In the genomic region with DNA sequence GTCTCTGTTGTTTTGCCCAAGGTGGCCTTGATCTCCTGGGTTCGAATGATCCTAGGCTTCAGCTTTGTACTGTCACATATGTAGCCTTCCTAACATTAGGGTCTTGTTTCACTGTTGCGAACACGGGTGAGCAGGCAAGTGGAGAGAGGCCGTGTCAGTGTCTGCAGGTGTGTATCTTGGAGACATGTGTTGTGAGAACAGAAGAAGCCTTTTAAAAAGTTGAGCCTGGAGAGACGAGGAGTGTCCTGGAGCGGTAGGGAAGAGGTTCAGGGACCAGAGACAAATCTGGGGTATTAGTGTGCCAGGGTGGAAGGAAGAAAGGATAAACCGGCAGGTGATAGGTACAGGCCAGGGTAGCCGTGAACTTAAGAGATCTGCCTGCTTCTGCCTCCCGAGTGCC, we compare ENCODE assay signal across 8 mouse cellular contexts. TPM values are rescaled to one million over a fixed set of nuclear protein-coding genes. Genes with fewer than 3 reads are reported as not detected.
A peak's percentile ranks its signal among the peaks of the same experiment; 100 is the strongest.
DNase-seq lines count a peak whose midpoint lies in the region; ATAC-seq and TF ChIP-seq lines count a peak whose summit lies in the region.
"Had no signal": no experiment of that assay in that cellular context is flagged by ENCODE, and none has a peak within 500 bp of the region (broad histone marks: within the 10 kb centered on the region; RNA-seq: fewer than 3 reads in every experiment).

No protein-coding gene starts in this region.

- ATAC-seq in forebrain, embryonic 15.5 days (replicated peaks): no peak
- no peak for ATAC-seq in liver, embryonic 12.5 days

- peak overlapping the region; percentile 79 for H3K4me2 ChIP-seq in forebrain, embryonic 15.5 days (replicated peaks)
- peak overlapping the region; percentile 85 for H3K4me2 ChIP-seq in liver, embryonic 12.5 days

- DNase-seq in layer of hippocampus, adult 2 months (ENCODE audit: low spot score in 2 of 2): peak in 1 of 2 experiments; percentile 8
- no peak for DNase-seq in layer of hippocampus, adult 9-10 months (ENCODE audit: low spot score)
- no peak for DNase-seq in embryo, embryonic 10.5 days (ENCODE audit: low spot score)
- DNase-seq in embryo, embryonic 10 days (ENCODE audit: low spot score): no peak

- peaks cover 7% of the 10 kb centered on the region; the same call in 1 of the 2 replicates for H3K4me1 ChIP-seq in cortical plate, adult 2 months (ENCODE audit: control insufficient read depth, insufficient read depth, low read length)
- H3K4me1 ChIP-seq in forebrain, embryonic 15.5 days: peaks cover 32% of the 10 kb centered on the region
- peaks cover 45% of the 10 kb centered on the region for H3K4me1 ChIP-seq in liver, embryonic 12.5 days

- peak overlapping the region; percentile 50 for H3K9ac ChIP-seq in forebrain, embryonic 15.5 days (replicated peaks)
- peak overlapping the region; percentile 61 for H3K9ac ChIP-seq in liver, embryonic 12.5 days

- H3K36me3 ChIP-seq in forebrain, embryonic 15.5 days: peaks cover 5% of the 10 kb centered on the region
- H3K36me3 ChIP-seq in liver, embryonic 12.5 days: peaks cover 44% of the 10 kb centered on the region

- WGBS in forebrain, embryonic 15.5 days: 84% methylated on average over 9 of the region's 9 CpGs
- 59% methylated on average over 9 of the region's 9 CpGs for WGBS in liver, embryonic 12.5 days (ENCODE audit: insufficient replicate concordance)

- no peak overlapping the region for H3K27ac ChIP-seq in layer of hippocampus, adult 2 months
- H3K27ac ChIP-seq in cortical plate, adult 2 months (ENCODE audit: insufficient read depth, low read length): no peak overlapping the region
- no peak overlapping the region for H3K27ac ChIP-seq in forebrain, embryonic 15.5 days (replicated peaks)
- no peak overlapping the region for H3K27ac ChIP-seq in liver, embryonic 12.5 days

- H3K9me3 ChIP-seq in forebrain, embryonic 15.5 days: no peaks in the 10 kb centered on the region
- H3K9me3 ChIP-seq in liver, embryonic 12.5 days (replicated peaks): no peaks in the 10 kb centered on the region

- TF ChIP-seq CTCF in layer of hippocampus, adult 2 months (conservative IDR thresholded peaks at IDR 0.05): no peak
- TF ChIP-seq CTCF in cortical plate, adult 2 months (IDR thresholded peaks at IDR 0.05; ENCODE audit: extremely low read depth, insufficient read depth, low read length): no peak

- no peak for TF ChIP-seq POLR2A in cortical plate, adult 2 months (IDR thresholded peaks at IDR 0.05; ENCODE audit: extremely low read depth, insufficient read depth, low read length)

- peak overlapping the region; percentile 95 for H3K4me3 ChIP-seq in layer of hippocampus, adult 2 months
- peak overlapping the region; percentile 62 for H3K4me3 ChIP-seq in cortical plate, adult 2 months (ENCODE audit: insufficient read depth, low read length)
- peak overlapping the region; percentile 67 for H3K4me3 ChIP-seq in forebrain, embryonic 15.5 days
- H3K4me3 ChIP-seq in liver, embryonic 12.5 days: peak overlapping the region; percentile 69

- H3K27me3 ChIP-seq in forebrain, embryonic 15.5 days: no peaks in the 10 kb centered on the region
- H3K27me3 ChIP-seq in liver, embryonic 12.5 days (replicated peaks): no peaks in the 10 kb centered on the region

RNA-seq across cellular contexts. Expression of a gene that starts 1.4 kb away (rescaled TPM):
- total RNA-seq in layer of hippocampus, adult 2 months (2021): 1 to 10 TPM; 3.0 to 3.7 TPM
- 3.7 and 4.6 TPM in 2 replicates for polyA plus RNA-seq in cortical plate, adult 2 months (2012; rRNA removed)
- polyA plus RNA-seq in forebrain, embryonic 15.5 days (2015; fragmentation: Nextera tagmentation; extraction: Ambion mirVana): 0.41 and 0.47 TPM in 2 replicates
- 1.5 and 1.7 TPM in 2 replicates for polyA plus RNA-seq in liver, embryonic 12.5 days (2016; fragmentation: Nextera tagmentation; extraction: Ambion mirVana)

RNA-seq across cellular contexts. Expression of a gene that starts 2.3 kb away (rescaled TPM):
- 10 to 100 TPM; 35.4 to 36.6 TPM for total RNA-seq in layer of hippocampus, adult 2 months (2021)
- 46.3 and 47.6 TPM in 2 replicates for polyA plus RNA-seq in cortical plate, adult 2 months (2012; rRNA removed)
- polyA plus RNA-seq in forebrain, embryonic 15.5 days (2015; fragmentation: Nextera tagmentation; extraction: Ambion mirVana): 57.9 and 60.9 TPM in 2 replicates
- 54.6 and 58.0 TPM in 2 replicates for polyA plus RNA-seq in liver, embryonic 12.5 days (2016; fragmentation: Nextera tagmentation; extraction: Ambion mirVana)

RNA-seq across cellular contexts. Expression of a gene that starts 12.4 kb away (rescaled TPM):
- 10 to 100 TPM; 11.6 to 12.4 TPM for total RNA-seq in layer of hippocampus, adult 2 months (2021)
- polyA plus RNA-seq in cortical plate, adult 2 months (2012; rRNA removed): 18.7 and 19.0 TPM in 2 replicates
- polyA plus RNA-seq in forebrain, embryonic 15.5 days (2015; fragmentation: Nextera tagmentation; extraction: Ambion mirVana): 0.64 and 0.75 TPM in 2 replicates
- polyA plus RNA-seq in liver, embryonic 12.5 days (2016; fragmentation: Nextera tagmentation; extraction: Ambion mirVana): 0.10 and 0.19 TPM in 2 replicates

RNA-seq across cellular contexts. Expression of a gene that starts 21.7 kb away (rescaled TPM):
- total RNA-seq in layer of hippocampus, adult 2 months (2021): not detected
- not detected in 2 replicates for polyA plus RNA-seq in cortical plate, adult 2 months (2012; rRNA removed)
- not detected in 2 replicates for polyA plus RNA-seq in forebrain, embryonic 15.5 days (2015; fragmentation: Nextera tagmentation; extraction: Ambion mirVana)
- not detected in 2 replicates for polyA plus RNA-seq in liver, embryonic 12.5 days (2016; fragmentation: Nextera tagmentation; extraction: Ambion mirVana)
- total RNA-seq: layer of hippocampus, adult 8-10 months had no signal

RNA-seq across cellular contexts. Expression of a gene that starts 25.0 kb away (rescaled TPM):
- total RNA-seq in layer of hippocampus, adult 2 months (2021): 100 to 1,000 TPM; 187 to 205 TPM
- 304 and 306 TPM in 2 replicates for polyA plus RNA-seq in cortical plate, adult 2 months (2012; rRNA removed)
- polyA plus RNA-seq in forebrain, embryonic 15.5 days (2015; fragmentation: Nextera tagmentation; extraction: Ambion mirVana): 251 and 266 TPM in 2 replicates
- polyA plus RNA-seq in liver, embryonic 12.5 days (2016; fragmentation: Nextera tagmentation; extraction: Ambion mirVana): 27.3 and 30.9 TPM in 2 replicates

Comparison
In these comparisons a context has a peak if more than half of its experiments do, and no peak if none do; other contexts are left out.
1. RNA of a gene that starts 12.4 kb away (polyA plus RNA-seq): 18.7 to 19.0 TPM in cortical plate, adult 2 months; 0.64 to 0.75 TPM in forebrain, embryonic 15.5 days and 0.10 to 0.19 TPM in liver, embryonic 12.5 days; every median in the first group is over 10 times any median in the second.
2. Peak in every context shown above with its lines, with median percentiles within 50 percentile points of each other: H3K4me3 ChIP-seq.